Mouse (Mus musculus): ENCODE results near the gene Olfr1423. TPM values are rescaled to one million over a fixed set of nuclear protein-coding genes. Genes with fewer than 3 reads are reported as not detected.

The Olfr1423 gene
- polyA plus RNA-seq, 1 experiment from 2014 or later: not detected

- H3K9ac ChIP-seq (replicated peaks): peak overlapping the region; percentile 44; the same call in 1 of the 2 replicates
These were observed 27.9 kb downstream of the Olfr1423 start for GRCm38 (mm10) chr19:12013228-12013627.

GRCm38 (mm10) chr19:12012615-12013014 is 28.5 kb downstream of the Olfr1423 start:
- H3K27ac ChIP-seq: no peak overlapping the region
- peak overlapping the region; percentile 63 for H3K4me2 ChIP-seq
- no peaks in the 10 kb centered on the region for H3K27me3 ChIP-seq
- H3K4me3 ChIP-seq (replicated peaks): peak overlapping the region; percentile 61
- H3K9ac ChIP-seq (replicated peaks): peak overlapping the region; percentile 44; the same call in 1 of the 2 replicates
- no peak for ATAC-seq (ENCODE audit: insufficient number of reproducible peaks, insufficient read depth, low FRiP score, low TSS enrichment, low read depth)
- no peaks in the 10 kb centered on the region for H3K9me3 ChIP-seq
- no peaks in the 10 kb centered on the region for H3K36me3 ChIP-seq
- 0 out of 2 replicates have a peak, but pooled peaks cover 4% of the 10 kb centered on the region for H3K4me1 ChIP-seq (replicated peaks)
- WGBS: 1% methylated on average over 10 of the region's 10 CpGs

More at GRCm38 (mm10) chr19:12013228-12013627, 27.9 kb downstream of the Olfr1423 start:
- no peak overlapping the region for H3K27ac ChIP-seq
- peak overlapping the region; percentile 61 for H3K4me3 ChIP-seq (replicated peaks)
- no peaks in the 10 kb centered on the region for H3K4me1 ChIP-seq (replicated peaks)
- WGBS: 0% methylated on average over 9 of the region's 12 CpGs
- no peaks in the 10 kb centered on the region for H3K9me3 ChIP-seq
- H3K4me2 ChIP-seq: peak overlapping the region; percentile 63
- ATAC-seq (ENCODE audit: insufficient number of reproducible peaks, insufficient read depth, low FRiP score, low TSS enrichment, low read depth): no peak
- H3K36me3 ChIP-seq: no peaks in the 10 kb centered on the region
- no peaks in the 10 kb centered on the region for H3K27me3 ChIP-seq

GRCm38 (mm10) chr19:12011560-12012556 is 29.3 kb downstream of the Olfr1423 start:
- Histone ChIP-seq H3K27ac (peak overlapping the region; percentile 80), H3K27me3 (no peaks in the 10 kb centered on the region), H3K9me3 (no peaks in the 10 kb centered on the region), H3K4me2 (peak overlapping the region; percentile 63), H3K36me3 (no peaks in the 10 kb centered on the region), H3K4me1 (replicated peaks) (0 out of 2 replicates have a peak, but pooled peaks cover 7% of the 10 kb centered on the region), H3K9ac (replicated peaks) (0 out of 2 replicates have a peak overlapping the region, but pooled peaks have one; percentile 44), H3K4me3 (replicated peaks) (peak overlapping the region; percentile 61)
- under 1% methylated on average over 49 of the region's 49 CpGs for WGBS
- ATAC-seq (ENCODE audit: insufficient number of reproducible peaks, insufficient read depth, low FRiP score, low TSS enrichment, low read depth): peak; percentile 67

- H3K9ac ChIP-seq (replicated peaks): peak overlapping the region; percentile 78
- H3K4me1 ChIP-seq (replicated peaks): 0 out of 2 replicates have a peak, but pooled peaks cover 10% of the 10 kb centered on the region
- H3K4me2 ChIP-seq: peak overlapping the region; percentile 63
- ATAC-seq (ENCODE audit: insufficient number of reproducible peaks, insufficient read depth, low FRiP score, low TSS enrichment, low read depth): peak; percentile 54
- peak overlapping the region; percentile 88 for H3K27ac ChIP-seq
- no peaks in the 10 kb centered on the region for H3K9me3 ChIP-seq
- no peaks in the 10 kb centered on the region for H3K27me3 ChIP-seq
- H3K36me3 ChIP-seq: no peaks in the 10 kb centered on the region
- WGBS: under 1% methylated on average over 26 of the region's 26 CpGs
- H3K4me3 ChIP-seq (replicated peaks): peak overlapping the region; percentile 61
These were observed 30.1 kb downstream of the Olfr1423 start for GRCm38 (mm10) chr19:12010916-12011559.

GRCm38 (mm10) chr19:12010281-12010771 is 30.8 kb downstream of the Olfr1423 start:
- H3K4me2 ChIP-seq: peak overlapping the region; percentile 63
- H3K4me3 ChIP-seq (replicated peaks): peak overlapping the region; percentile 61
- no peaks in the 10 kb centered on the region for H3K9me3 ChIP-seq
- H3K36me3 ChIP-seq: no peaks in the 10 kb centered on the region
- ATAC-seq (ENCODE audit: insufficient number of reproducible peaks, insufficient read depth, low FRiP score, low TSS enrichment, low read depth): peak; percentile 28; the same call in 1 of the 2 replicates
- H3K27ac ChIP-seq: peak overlapping the region; percentile 88
- H3K27me3 ChIP-seq: no peaks in the 10 kb centered on the region
- WGBS: 0% methylated on average over 24 of the region's 24 CpGs
- peak overlapping the region; percentile 78 for H3K9ac ChIP-seq (replicated peaks)
- 0 out of 2 replicates have a peak, but pooled peaks cover 10% of the 10 kb centered on the region for H3K4me1 ChIP-seq (replicated peaks)

- H3K27me3 ChIP-seq: no peaks in the 10 kb centered on the region
These were observed 31.4 kb downstream of the Olfr1423 start for GRCm38 (mm10) chr19:12009501-12010280.

GRCm38 (mm10) chr19:12008410-12009380 is 32.4 kb downstream of the Olfr1423 start:
- Histone ChIP-seq H3K4me3 (replicated peaks) (no peak overlapping the region), H3K9ac (replicated peaks) (no peak overlapping the region), H3K36me3 (no peaks in the 10 kb centered on the region), H3K4me1 (replicated peaks) (peaks cover 13% of the 10 kb centered on the region; the same call in 1 of the 2 replicates), H3K27ac (no peak overlapping the region), H3K4me2 (peak overlapping the region; percentile 64; the same call in 1 of the 2 replicates), H3K9me3 (no peaks in the 10 kb centered on the region), H3K27me3 (no peaks in the 10 kb centered on the region)
- no peak for ATAC-seq (ENCODE audit: insufficient number of reproducible peaks, insufficient read depth, low FRiP score, low TSS enrichment, low read depth)
- 17% methylated on average over 17 of the region's 17 CpGs for WGBS

More at GRCm38 (mm10) chr19:12009501-12010280, 31.4 kb downstream of the Olfr1423 start:
- no peaks in the 10 kb centered on the region for H3K9me3 ChIP-seq
- H3K4me2 ChIP-seq: peak overlapping the region; percentile 63
- H3K36me3 ChIP-seq: no peaks in the 10 kb centered on the region
- peak overlapping the region; percentile 61 for H3K4me3 ChIP-seq (replicated peaks)
- H3K9ac ChIP-seq (replicated peaks): peak overlapping the region; percentile 78
- ATAC-seq (ENCODE audit: insufficient number of reproducible peaks, insufficient read depth, low FRiP score, low TSS enrichment, low read depth): no peak
- H3K27ac ChIP-seq: peak overlapping the region; percentile 88
- 1% methylated on average over 24 of the region's 24 CpGs for WGBS
- 0 out of 2 replicates have a peak, but pooled peaks cover 11% of the 10 kb centered on the region for H3K4me1 ChIP-seq (replicated peaks)

GRCm38 (mm10) chr19:12007105-12007931 is 33.8 kb downstream of the Olfr1423 start:
- peak overlapping the region; percentile 64 for H3K4me2 ChIP-seq
- H3K27ac ChIP-seq: no peak overlapping the region
- no peak overlapping the region for H3K9ac ChIP-seq (replicated peaks)
- 9% methylated on average over 17 of the region's 17 CpGs for WGBS
- H3K36me3 ChIP-seq: no peaks in the 10 kb centered on the region
- H3K9me3 ChIP-seq: no peaks in the 10 kb centered on the region
- no peak for ATAC-seq (ENCODE audit: insufficient number of reproducible peaks, insufficient read depth, low FRiP score, low TSS enrichment, low read depth)
- H3K27me3 ChIP-seq: no peaks in the 10 kb centered on the region
- H3K4me3 ChIP-seq (replicated peaks): peak overlapping the region; percentile 57
- peaks cover 14% of the 10 kb centered on the region; the same call in 1 of the 2 replicates for H3K4me1 ChIP-seq (replicated peaks)

All from limb, embryonic 12.5 days (tissue).